Mouse (Mus musculus) layer of hippocampus, adult 9-11 months (tissue): ENCODE measurements around the gene Afmid.

ENCODE experiments used
- DNase-seq: peaks from one replicate; pipeline ENCODE4 v3.0.0; 2022

Gene Afmid

GRCm38 (mm10) chr11:117854241-117854640 is 28.5 kb downstream of the Afmid start:
- DNase-seq = no peak

- no peak for DNase-seq
Measured at GRCm38 (mm10) chr11:117855360-117855759, 29.6 kb downstream of the Afmid start.

DNA sequence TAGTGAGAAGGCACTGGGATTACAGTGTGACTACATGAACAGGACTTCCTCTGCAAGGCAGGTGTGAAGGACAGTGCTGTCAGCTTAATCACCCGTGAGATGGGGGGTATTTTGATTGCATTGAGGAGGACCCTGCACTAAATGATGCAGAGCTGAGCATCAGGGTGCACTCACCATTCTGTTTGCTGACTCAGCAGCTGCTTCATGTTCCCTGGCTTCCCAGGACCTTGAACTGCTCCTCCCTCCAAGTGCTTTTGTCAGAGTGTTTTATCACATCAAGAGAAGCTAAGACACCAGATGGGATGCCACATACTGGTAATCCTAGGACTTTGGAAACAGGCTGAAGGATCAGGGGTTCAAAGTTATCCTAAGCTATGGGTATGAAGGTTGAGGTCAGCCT is 30.3 kb downstream of the Afmid start:
- no peak for DNase-seq

GRCm38 (mm10) chr11:117857462-117857861 is 31.7 kb downstream of the Afmid start:
- no peak for DNase-seq

- no peak for DNase-seq
Measured at GRCm38 (mm10) chr11:117858392-117858791, 32.7 kb downstream of the Afmid start.

DNA sequence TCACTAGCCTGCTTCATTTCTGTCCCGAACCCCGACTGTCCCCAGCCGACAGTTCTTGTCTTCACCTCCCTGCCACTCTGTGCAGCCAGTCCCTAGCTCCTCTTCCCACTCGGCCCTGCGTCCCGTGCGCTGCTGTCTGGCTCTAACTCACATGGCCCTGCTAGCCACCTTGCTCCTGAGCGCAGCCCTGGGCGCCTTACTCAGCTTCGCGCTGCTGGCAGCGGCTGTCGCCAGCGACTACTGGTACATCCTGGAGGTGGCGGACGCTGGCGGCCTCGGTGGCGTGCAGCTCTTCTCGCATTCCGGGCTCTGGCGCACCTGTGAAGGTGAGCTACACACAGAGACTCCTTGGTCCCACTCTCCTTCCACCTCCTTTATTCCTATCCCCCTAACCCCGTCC is 34.9 kb downstream of the Afmid start, which contains the start of gene Tmem235:
TSS of gene Tmem235 (plus strand) at position 152 of the 400 bp plus-strand sequence.
- DNase-seq = no peak

GRCm38 (mm10) chr11:117863174-117863856 is 37.6 kb downstream of the Afmid start:
- no peak for DNase-seq

GRCm38 (mm10) chr11:117864805-117865204 is 39.1 kb downstream of the Afmid start:
- no peak for DNase-seq

GRCm38 (mm10) chr11:117865988-117866387 is 40.3 kb downstream of the Afmid start:
- DNase-seq = no peak

DNA sequence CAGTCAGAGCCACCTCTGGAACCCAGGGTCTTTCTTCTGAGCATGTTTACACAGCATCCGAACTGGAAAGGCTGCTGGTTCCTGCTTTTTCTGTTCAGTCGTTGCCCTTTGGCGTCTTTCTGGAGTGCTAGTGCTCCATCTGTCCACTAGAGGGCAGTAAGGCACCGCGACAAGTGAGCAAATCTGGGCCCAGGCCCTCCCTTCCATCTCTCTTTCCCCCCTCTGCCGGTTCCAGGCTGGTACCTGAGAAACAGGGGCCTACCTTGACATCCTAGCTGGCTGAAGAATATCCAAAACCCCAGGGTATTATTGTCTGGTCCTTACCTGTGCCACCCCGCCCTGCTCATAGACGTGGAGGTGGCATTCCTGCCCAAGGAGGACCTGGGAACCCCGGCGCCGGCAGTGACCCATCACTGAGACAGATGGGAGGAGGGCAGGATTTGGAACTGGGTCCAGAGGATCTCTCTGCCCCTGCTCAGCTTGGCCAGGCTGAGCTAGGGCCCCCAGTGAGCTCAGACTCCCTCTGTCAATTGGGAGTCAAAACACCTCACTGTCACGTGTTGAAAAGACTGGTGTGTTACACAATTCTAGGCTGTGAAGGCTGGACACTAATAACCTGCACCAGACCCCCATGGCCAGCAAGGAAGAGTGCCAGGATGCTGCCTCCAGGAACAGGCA is 45.1 kb downstream of the Afmid start:
- peak; percentile 76 for DNase-seq

- DNase-seq = no peak
Measured at GRCm38 (mm10) chr11:117871376-117871775, 45.7 kb downstream of the Afmid start.

GRCm38 (mm10) chr11:117871911-117872584 is 46.3 kb downstream of the Afmid start:
- DNase-seq = no peak

GRCm38 (mm10) chr11:117872861-117873608 is 47.3 kb downstream of the Afmid start, which contains the start of gene Tha1:
TSS of gene Tha1 (minus strand) at chr11:117873481.
- peak; percentile 76 for DNase-seq

- no peak for DNase-seq
Measured at GRCm38 (mm10) chr11:117874419-117874818, 48.7 kb downstream of the Afmid start.

- DNase-seq = no peak
Measured at GRCm38 (mm10) chr11:117875681-117876080, 50.0 kb downstream of the Afmid start.

DNA sequence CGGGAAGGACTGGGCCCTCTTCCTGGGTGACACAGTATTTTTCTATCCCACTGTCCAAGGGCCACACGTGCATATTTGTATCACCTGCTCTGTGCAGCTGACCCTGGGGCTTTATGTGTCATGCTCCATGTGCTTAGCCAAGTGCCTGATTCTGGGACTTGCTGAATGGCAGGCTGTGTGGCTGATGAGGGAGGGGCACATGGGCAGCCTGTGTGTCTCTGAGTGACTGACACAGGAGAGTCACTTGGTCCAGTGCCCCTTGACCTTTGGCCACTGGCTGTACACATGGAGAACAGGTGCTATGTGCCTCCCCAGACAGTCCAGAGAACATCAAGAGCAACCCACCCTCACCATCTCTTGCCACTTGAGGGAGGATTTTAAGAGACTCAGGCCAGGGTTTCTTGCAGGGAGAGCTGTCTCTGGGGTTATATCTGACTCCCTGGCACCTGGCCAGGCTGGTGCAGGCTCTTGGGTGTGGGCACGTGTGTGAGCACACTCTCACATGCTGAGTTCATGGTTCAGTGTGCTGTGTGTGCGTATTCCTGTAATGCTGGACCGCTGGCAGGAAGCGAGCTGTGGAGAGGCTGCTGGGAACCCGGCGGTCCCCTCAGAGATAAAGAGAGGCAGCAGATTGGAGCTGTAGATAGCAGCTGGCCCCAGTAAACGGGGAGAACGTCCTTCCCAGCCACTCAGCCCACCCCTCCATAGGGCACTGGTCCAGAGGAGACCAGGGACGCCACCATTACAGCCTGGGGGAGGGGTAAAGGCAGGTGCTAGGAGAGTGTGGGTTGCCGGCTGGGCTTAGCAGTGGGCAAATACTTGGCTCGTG is 52.4 kb downstream of the Afmid start:
- DNase-seq = peak; percentile 74

GRCm38 (mm10) chr11:117878892-117879291 is 53.2 kb downstream of the Afmid start:
- peak; percentile 53 for DNase-seq

GRCm38 (mm10) chr11:117879676-117880075 is 54.0 kb downstream of the Afmid start:
- no peak for DNase-seq

- DNase-seq = no peak
Measured at GRCm38 (mm10) chr11:117880336-117880976, 54.7 kb downstream of the Afmid start.

GRCm38 (mm10) chr11:117880977-117881358 is 55.2 kb downstream of the Afmid start:
- DNase-seq = peak; percentile 60

GRCm38 (mm10) chr11:117881787-117882186 is 56.1 kb downstream of the Afmid start:
- DNase-seq = peak; percentile 31

- no peak for DNase-seq
Measured at GRCm38 (mm10) chr11:117882208-117882607, 56.5 kb downstream of the Afmid start.
